Mouse (Mus musculus): ENCODE measurements at regions not wholly inside any gene's neighbourhood (a gene's known extent, or its start where the extent isn't known, plus 50 kb on each side); places are given as distances from the start of the nearest gene placed in this dataset.

- no peak for DNase-seq (ENCODE audit: low spot score)
Observed at GRCm38 (mm10) chr13:33721851-33722250, 60.6 kb downstream of the Serpinb6d start.

- DNase-seq (ENCODE audit: low spot score): peak; percentile 60
Observed at GRCm38 (mm10) chr13:33762293-33763125, 80.7 kb downstream of the Serpinb6e start.

GRCm38 (mm10) chr13:33763295-33763916, 79.8 kb downstream of the Serpinb6e start:
- DNase-seq (ENCODE audit: low spot score): no peak

Measured in heart, adult 8-10 months (tissue).